Mouse (Mus musculus) NIH3T3 (cell line): ENCODE results near the gene Rgl1.

Source experiments
- DNase-seq: peaks from one replicate; pipeline ENCODE4 v3.0.0-alpha.2; 2012; ENCODE audit warnings: low read depth

Gene Rgl1

GRCm38 (mm10) chr1:152766032-152766772, at the start of gene Rgl1, which contains the start of gene Arpc5:
Rgl1 (minus strand) TSS chr1:152766351.
Arpc5 (plus strand) TSS chr1:152766542.
- DNase-seq = peak; percentile 99

- peak; percentile 77 for DNase-seq
Observed at GRCm38 (mm10) chr1:152815265-152815701, 49.1 kb upstream of the Rgl1 start.

DNA sequence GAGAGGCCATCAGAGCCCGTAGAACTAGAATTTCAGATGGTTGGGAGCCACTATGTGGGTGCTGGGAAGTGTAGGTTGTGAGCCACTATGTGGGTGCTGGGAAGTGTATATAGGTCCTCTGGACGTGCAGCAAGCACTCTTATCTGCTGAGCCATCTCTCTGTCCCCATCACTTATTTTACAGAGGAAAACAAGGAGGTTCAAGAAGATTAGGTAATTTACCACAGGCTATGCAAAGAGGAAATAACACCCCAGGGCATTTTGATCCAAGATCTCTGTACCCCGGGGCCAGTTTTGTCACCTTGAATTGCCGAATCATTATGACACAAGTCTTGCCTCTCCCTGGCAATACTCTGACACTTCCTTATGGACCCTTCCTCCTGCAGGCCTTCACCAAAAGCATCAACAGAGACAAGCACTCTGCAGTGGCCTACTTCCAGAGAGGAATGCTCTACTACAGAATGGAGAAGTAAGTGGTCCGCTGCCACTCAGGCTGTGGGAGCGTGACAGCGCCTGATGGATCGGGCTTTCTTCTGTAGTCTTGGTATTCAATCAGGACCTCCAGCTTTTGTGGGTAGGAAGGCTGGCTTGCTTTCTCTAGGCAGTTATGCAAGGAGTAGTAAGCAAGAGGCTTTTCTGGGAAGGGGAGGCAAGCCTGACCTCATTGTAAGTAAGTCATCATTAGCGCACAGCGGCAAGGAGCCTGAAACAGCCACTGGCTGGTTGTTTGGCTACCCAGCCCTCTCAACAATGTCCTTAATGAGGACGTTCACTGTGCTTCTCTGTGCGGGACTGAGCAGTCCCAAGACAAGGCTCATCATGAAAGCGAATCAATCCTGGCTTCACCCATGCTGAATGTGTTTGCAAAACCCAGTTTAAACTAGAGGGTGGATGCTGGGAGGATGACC, 44.6 kb upstream of the Rgl1 start:
- DNase-seq = no peak

DNA sequence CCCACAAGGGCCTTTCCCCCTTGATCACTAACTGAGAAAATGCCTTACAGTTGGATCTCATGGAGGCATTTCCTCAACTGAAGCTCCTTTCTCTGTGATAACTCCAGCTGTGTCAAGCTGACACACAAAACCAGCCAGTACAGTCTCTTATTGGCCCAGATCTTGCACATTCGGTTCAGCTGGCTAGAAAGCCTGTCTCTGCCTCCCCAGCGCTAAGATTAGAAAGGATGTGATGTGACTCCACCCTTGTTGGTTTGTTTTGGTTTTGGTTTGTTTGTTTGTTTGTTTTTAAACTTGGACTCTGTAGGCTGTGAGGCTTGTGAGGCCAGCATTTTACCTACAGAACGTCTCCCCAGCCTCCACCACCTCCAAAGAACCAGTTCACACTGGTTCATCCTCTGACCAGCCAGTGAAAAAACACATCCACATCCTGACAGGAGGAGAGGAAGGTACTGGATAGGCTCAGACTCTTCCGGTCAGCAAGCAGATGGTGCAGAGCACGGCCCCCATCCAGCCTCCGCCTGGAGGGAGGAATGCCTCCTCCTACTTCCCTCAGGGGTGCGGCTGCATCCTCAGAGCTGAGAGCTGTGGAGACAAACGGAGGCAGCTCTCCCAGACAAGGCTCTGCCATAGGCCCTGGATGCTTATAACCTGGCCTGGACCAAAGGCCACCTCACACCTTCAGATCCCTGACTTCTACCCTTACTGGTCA, 43.5 kb upstream of the Rgl1 start:
- DNase-seq = no peak

DNA sequence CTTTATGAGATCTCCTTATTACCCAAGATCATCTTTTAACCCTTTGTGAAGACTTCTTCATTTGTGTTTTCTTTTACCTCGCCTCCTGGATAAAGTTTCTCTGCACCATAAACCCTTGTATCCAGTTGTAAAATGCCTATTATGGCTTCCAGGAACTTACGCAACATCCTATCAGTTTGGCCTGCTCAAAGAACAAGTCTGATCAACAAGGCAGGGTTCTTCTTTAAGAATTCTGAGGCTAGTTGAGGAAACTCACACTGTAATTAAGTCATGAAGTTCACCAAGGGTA, 42.2 kb upstream of the Rgl1 start:
- no peak for DNase-seq

GRCm38 (mm10) chr1:152807619-152808391, 41.7 kb upstream of the Rgl1 start:
- no peak for DNase-seq

- no peak for DNase-seq
Observed at GRCm38 (mm10) chr1:152804907-152805306, 38.8 kb upstream of the Rgl1 start.

GRCm38 (mm10) chr1:152800633-152801176, 34.6 kb upstream of the Rgl1 start:
- DNase-seq = no peak

DNA sequence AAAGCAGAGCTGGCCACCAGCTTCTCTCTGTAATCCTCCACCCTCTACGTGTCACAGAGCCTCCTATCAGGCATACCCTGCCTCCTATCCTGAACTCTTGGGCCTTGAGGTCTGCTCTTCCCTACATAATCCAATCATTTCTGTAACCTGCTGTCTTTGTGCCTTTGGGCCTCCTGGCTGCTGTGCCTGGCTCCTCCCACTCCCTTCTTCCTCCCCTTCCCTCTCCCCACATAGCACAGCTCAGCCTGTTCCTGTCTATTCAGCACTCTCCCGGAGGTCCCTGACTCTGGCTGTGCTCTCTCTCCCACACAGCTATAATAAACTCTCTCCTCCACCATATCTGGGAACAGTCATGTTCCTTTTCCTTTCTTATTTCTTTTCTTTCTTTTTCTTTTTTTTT, 33.7 kb upstream of the Rgl1 start, which contains the start of gene Ncf2:
TSS of gene Ncf2 (plus strand) at position 298 of the 400 bp plus-strand sequence.
- no peak for DNase-seq

DNA sequence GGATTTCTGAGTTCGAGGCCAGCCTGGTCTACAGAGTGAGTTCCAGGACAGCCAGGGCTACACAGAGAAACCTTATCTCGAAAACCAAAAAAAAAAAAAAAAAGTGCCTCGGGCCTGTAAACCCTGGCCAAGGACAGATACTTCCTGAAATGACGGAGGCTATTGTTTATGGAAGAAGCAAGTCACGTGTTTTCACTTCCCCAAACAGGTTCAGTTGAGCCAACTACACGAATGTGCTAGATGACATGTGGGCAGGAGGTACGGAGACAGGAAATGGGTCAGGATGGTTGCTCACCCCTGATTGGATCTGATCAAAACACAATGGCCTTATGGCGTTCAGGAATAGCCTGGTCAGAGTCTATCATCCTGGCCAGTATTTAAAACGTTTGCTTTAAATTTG, 32.0 kb upstream of the Rgl1 start:
- no peak for DNase-seq

GRCm38 (mm10) chr1:152796683-152797263, 30.6 kb upstream of the Rgl1 start:
- DNase-seq = no peak

DNA sequence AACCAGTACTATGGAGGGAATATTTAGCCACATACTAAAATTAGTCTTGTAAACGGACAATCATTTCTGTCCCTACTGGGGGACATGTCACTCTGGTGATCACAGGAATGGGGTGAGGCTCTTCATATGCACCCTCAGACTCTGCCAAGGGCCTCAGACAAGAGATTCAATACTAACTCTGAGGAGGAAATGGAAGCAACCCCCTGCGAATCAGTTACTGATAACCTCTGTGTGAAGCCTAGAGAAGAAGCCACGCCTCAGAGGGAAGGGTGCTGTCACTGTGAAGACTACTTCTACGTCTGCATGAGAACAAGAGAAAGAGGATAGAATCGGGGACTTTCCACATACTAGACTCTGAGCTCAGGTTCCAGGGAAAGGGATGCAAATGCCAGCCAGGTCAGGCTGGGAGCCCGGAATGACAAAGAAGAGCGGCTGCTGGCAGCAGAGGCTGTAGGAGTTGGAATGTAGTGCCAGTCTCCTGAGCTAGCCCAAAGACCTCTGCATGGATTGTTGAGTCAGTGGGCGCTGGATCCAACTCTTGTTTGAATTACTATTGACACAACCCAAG, 29.6 kb upstream of the Rgl1 start:
- DNase-seq = no peak

- DNase-seq = no peak
Observed at GRCm38 (mm10) chr1:152793495-152794130, 27.5 kb upstream of the Rgl1 start.

DNA sequence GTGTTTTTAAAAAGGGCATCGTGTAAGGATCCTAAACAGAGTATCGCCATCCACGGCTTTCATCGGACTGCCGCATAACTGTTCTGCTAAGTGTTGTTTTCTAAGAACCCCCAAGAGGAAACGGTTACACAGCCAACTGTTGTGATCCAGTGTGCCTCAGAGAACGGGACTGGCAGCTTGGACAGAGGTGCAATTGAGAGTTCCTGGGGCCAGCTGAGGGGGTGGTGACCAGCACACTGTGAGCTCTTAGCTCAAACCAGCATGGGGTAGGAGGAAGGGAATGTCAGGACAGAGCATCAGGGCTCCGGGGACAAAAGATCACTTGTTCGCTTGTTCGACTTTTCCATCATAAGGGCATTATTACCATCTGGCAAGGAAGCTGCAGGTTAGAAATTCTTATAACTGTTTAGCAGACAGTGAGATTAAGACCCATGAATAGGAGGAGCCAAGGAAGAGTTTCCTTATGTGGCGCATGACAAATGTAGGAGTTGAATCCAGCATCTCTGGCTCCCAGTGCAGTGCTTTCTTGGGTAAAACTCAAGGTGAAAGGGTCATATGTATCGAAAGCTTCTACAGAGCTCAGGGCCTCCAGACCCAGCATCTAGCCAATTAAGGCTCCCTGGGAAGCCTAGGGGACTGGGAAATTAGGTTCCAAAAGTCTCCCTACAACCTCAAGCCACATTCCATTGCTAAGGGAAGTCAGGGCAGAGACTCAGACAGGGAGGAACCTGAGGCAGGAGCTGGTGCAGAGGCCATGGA, 26.8 kb upstream of the Rgl1 start:
- DNase-seq = no peak

GRCm38 (mm10) chr1:152791269-152791668, 25.1 kb upstream of the Rgl1 start:
- no peak for DNase-seq

DNA sequence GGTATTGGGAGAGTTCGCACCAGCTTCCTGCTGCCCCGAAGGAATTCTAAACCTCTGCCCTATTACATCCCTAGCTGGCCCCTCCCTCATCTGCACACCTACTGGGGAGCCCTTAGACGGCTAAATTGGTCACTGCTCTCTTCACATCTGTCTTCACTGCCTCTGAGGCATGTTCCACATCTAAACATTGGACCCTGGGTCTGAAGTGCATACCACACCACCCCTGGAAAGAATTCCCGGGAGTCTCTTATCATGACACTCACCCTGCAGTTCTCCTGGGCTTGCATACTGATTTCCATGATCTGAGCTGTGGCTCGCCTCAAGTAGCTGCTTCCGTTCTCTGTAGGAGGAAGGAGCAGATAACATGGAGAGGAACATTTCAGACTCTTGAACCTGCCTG, 24.7 kb upstream of the Rgl1 start:
- no peak for DNase-seq

GRCm38 (mm10) chr1:152790254-152790653, 24.1 kb upstream of the Rgl1 start:
- peak; percentile 59 for DNase-seq

DNA sequence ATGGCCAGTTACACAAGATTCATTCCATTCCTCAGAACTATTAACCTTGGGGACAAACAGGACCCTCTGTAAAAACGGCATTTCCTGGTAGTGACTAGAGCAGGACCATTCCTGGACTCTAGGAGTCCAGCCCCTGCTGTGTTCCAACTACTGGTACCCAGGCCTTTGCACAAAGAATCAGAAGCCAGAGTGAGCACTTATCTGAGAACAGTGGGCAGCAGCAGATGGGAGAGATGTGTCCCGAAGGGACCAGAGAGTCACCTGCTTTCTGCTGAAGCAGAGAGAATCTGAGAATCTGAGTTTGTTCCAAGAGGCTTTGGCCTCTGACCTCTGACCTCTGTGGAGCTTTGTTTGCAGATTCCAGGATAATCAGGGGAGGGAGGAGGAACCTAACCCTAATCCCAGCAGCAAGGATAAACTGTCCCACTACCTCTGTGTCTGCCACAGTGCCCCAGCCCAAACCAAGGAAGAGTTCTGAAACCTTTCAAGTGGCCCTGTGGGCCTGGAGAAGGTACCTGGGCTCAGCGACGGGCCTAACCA, 22.0 kb upstream of the Rgl1 start:
- DNase-seq = no peak

- no peak for DNase-seq
Observed at GRCm38 (mm10) chr1:152786953-152787352, 20.8 kb upstream of the Rgl1 start.
